Mouse (Mus musculus): ENCODE data around the gene Asic2. TPM values are rescaled to one million over a fixed set of nuclear protein-coding genes. Genes with fewer than 3 reads are reported as not detected.

The Asic2 gene
- polyA plus RNA-seq, 1 experiment from 2014 or later = 2.8 TPM

DNA sequence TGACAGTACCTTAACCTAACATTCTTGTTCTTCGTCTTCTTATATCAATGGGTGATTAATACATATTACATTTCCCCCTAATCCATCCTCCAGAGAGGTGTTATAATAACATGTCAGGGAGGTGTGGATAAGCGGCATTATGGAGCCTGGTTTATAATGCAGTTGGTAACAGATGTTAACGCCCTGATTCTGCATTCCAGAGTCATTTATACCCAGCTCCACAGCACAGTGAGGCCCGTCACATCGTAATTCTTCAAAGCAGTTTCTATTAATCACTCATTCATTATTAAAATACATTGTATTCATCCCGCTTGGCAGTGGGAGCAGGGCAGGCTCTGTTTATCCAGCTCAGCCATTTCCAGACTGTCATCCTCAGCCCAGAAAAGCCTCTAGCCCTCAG lies 52.8 kb downstream of the Asic2 start:
- no peaks in the 10 kb centered on the region for H3K4me1 ChIP-seq (ENCODE audit: insufficient read depth, low read length)
- H3K27ac ChIP-seq (ENCODE audit: low read length) = no peak overlapping the region
- 43% methylated on average over 6 of the region's 6 CpGs for WGBS
- H3K9ac ChIP-seq (replicated peaks; ENCODE audit: low read length) = no peak overlapping the region
- no peak overlapping the region for H3K4me3 ChIP-seq (ENCODE audit: low read length)
- H3K27me3 ChIP-seq (ENCODE audit: insufficient read depth, low read length) = no peaks in the 10 kb centered on the region
- no peak for ATAC-seq (ENCODE audit: low FRiP score, low TSS enrichment)
- H3K36me3 ChIP-seq (ENCODE audit: insufficient read depth, low read length) = no peaks in the 10 kb centered on the region
- H3K9me3 ChIP-seq (ENCODE audit: low read length) = no peaks in the 10 kb centered on the region
- no peak overlapping the region for H3K4me2 ChIP-seq (replicated peaks; ENCODE audit: low read depth, low read length)

DNA sequence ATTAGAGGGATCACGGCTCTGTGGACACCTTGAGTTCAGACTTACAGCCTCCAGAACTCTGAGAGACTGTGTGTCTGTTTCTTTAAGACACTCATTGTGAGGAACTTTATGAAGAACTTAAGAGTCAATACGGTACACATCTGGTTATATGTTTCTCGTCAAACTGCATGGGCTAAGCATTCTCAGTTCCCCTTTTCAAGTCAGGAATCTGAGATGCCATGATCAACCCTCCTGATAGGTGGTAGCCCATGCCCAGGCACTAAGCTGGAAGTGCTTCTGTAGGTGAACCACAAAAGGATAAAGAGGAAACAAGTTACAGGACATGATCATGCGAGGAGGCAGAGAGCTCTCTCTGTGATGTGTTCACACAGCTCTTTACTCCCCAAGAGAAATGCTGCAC lies 55.2 kb downstream of the Asic2 start:
- Histone ChIP-seq H3K4me3 (ENCODE audit: low read length) (no peak overlapping the region), H3K4me1 (ENCODE audit: insufficient read depth, low read length) (no peaks in the 10 kb centered on the region), H3K36me3 (ENCODE audit: insufficient read depth, low read length) (no peaks in the 10 kb centered on the region), H3K27me3 (ENCODE audit: insufficient read depth, low read length) (no peaks in the 10 kb centered on the region), H3K9me3 (ENCODE audit: low read length) (no peaks in the 10 kb centered on the region), H3K4me2 (replicated peaks; ENCODE audit: low read depth, low read length) (no peak overlapping the region), H3K27ac (ENCODE audit: low read length) (no peak overlapping the region), H3K9ac (replicated peaks; ENCODE audit: low read length) (no peak overlapping the region)
- no peak for ATAC-seq (ENCODE audit: low FRiP score, low TSS enrichment)
- 80% methylated on average over 4 of the region's 4 CpGs for WGBS

DNA sequence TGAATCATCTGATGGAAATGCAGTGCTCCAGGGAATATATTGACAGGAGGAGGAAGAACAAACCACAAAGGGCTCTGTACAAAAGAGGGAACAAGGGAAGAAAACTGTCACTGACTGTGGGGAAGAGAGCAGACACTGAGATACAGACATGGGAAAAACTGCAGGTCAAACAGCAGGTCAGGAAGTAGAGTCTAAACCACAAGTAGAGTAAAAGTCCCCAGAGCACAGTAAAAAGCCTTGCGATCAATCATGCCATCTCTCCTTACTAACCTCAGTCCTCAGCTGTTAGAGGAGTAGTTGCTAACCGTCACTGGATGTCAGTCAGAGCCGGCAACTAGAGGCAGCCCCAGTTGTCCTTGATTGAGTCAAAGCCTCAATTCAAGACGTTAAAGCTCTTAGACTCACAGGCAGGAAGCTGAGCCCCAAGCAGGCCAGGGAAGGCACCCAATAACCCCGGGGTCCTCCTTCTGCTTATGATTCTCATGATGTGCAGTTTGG lies 58.8 kb downstream of the Asic2 start:
- H3K27me3 ChIP-seq (ENCODE audit: insufficient read depth, low read length) = no peaks in the 10 kb centered on the region
- ATAC-seq (ENCODE audit: low FRiP score, low TSS enrichment) = no peak

DNA sequence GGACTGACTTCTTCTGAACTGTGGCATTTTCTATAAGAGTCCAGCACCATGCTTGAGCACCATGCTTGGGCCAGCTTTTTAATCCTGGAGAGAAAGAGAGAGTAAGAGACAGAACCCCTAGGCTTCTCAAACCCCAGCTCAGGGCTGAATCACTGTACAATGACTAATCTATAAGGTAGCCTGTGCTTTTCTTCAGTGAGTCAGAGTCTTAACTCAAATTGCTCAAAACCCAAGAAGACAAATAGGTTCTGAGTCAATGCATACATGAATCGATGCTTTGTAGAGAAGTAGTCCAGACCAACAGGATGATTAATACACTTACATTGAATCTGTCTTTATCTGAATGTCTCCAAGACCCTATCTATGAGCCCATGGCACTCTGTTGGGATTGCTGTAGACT lies 59.5 kb downstream of the Asic2 start:
- H3K4me3 ChIP-seq (ENCODE audit: low read length) = no peak overlapping the region
- H3K9ac ChIP-seq (replicated peaks; ENCODE audit: low read length) = no peak overlapping the region
- no peak for ATAC-seq (ENCODE audit: low FRiP score, low TSS enrichment)
- no peaks in the 10 kb centered on the region for H3K27me3 ChIP-seq (ENCODE audit: insufficient read depth, low read length)
- no peaks in the 10 kb centered on the region for H3K9me3 ChIP-seq (ENCODE audit: low read length)
- H3K4me2 ChIP-seq (replicated peaks; ENCODE audit: low read depth, low read length) = no peak overlapping the region
- 88% methylated on average over 1 of the region's 1 CpGs for WGBS
- H3K27ac ChIP-seq (ENCODE audit: low read length) = no peak overlapping the region
- H3K36me3 ChIP-seq (ENCODE audit: insufficient read depth, low read length) = no peaks in the 10 kb centered on the region
- H3K4me1 ChIP-seq (ENCODE audit: insufficient read depth, low read length) = no peaks in the 10 kb centered on the region

More for the DNA sequence above, 58.8 kb downstream of the Asic2 start:
- 50% methylated on average over 5 of the region's 5 CpGs for WGBS
- H3K9ac ChIP-seq (replicated peaks; ENCODE audit: low read length) = no peak overlapping the region
- no peak overlapping the region for H3K27ac ChIP-seq (ENCODE audit: low read length)
- H3K9me3 ChIP-seq (ENCODE audit: low read length) = no peaks in the 10 kb centered on the region
- H3K4me1 ChIP-seq (ENCODE audit: insufficient read depth, low read length) = no peaks in the 10 kb centered on the region
- no peak overlapping the region for H3K4me2 ChIP-seq (replicated peaks; ENCODE audit: low read depth, low read length)
- H3K4me3 ChIP-seq (ENCODE audit: low read length) = no peak overlapping the region
- no peaks in the 10 kb centered on the region for H3K36me3 ChIP-seq (ENCODE audit: insufficient read depth, low read length)

DNA sequence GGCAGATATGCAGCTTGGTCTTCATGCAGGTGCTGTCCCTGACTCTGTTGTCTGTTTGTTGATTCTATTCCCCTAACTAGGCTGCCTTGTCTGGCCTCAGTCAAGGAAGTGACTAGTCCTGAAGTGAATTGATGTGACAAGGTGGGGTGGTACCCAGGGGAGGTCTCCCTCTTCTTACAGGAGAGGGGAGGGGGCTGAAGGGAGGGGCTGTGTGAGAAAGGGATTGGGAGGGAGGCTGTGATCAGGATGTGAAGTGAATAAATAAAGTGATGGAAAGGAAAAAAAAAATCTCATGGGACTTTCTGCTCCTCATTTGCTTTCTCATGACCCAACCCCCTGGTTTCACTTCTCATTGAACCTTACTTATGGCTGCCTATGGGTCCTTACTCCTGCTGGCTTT lies 65.9 kb downstream of the Asic2 start:
- H3K9me3 ChIP-seq (ENCODE audit: low read length) = no peaks in the 10 kb centered on the region
- no peaks in the 10 kb centered on the region for H3K4me1 ChIP-seq (ENCODE audit: insufficient read depth, low read length)
- no peak overlapping the region for H3K27ac ChIP-seq (ENCODE audit: low read length)
- no peaks in the 10 kb centered on the region for H3K36me3 ChIP-seq (ENCODE audit: insufficient read depth, low read length)
- H3K27me3 ChIP-seq (ENCODE audit: insufficient read depth, low read length) = no peaks in the 10 kb centered on the region
- ATAC-seq (ENCODE audit: low FRiP score, low TSS enrichment) = no peak
- H3K4me2 ChIP-seq (replicated peaks; ENCODE audit: low read depth, low read length) = no peak overlapping the region
- no peak overlapping the region for H3K4me3 ChIP-seq (ENCODE audit: low read length)
- no peak overlapping the region for H3K9ac ChIP-seq (replicated peaks; ENCODE audit: low read length)

DNA sequence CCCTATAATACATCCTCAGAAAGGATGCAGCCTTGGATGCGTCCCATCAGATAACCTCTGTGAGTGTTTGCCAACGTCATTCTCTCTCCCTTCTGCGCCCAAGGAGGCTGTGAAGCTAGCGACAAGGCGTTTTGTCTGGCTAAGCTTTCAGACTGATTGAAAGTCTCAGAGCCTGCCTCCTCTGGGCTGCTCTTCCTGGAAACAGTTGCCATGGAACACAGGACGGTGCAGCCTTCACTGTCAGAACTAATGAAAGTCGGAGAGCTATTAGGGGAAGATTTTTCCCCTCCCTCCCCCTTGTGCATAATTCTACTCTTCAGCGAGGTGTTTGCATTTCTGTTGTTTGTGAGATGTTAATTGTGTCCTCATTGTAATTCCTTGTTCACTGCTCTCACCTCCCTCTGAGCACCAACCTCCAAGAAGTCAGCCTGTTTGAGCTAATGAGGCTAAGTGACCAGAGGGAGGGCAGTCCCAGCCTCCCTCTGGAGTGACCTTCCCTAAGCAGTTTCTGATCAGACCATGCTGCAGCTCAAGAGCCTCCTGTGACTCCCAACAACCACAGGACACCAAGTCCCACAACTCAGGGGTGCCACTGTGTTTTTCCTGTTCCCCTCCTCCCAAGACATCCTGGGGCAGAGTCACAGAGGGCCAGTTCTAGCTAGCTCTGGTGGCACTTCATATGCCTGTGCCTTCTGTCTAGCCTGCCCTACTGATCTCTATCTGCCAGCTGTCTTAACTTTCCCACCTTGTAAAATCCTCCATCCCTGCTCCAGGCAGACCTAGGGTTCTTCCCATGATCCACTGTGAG lies 70.5 kb downstream of the Asic2 start:
- Histone ChIP-seq H3K4me2 (replicated peaks; ENCODE audit: low read depth, low read length) (no peak overlapping the region), H3K36me3 (ENCODE audit: insufficient read depth, low read length) (no peaks in the 10 kb centered on the region), H3K9ac (replicated peaks; ENCODE audit: low read length) (no peak overlapping the region), H3K4me3 (ENCODE audit: low read length) (no peak overlapping the region), H3K27ac (ENCODE audit: low read length) (no peak overlapping the region), H3K9me3 (ENCODE audit: low read length) (no peaks in the 10 kb centered on the region), H3K4me1 (ENCODE audit: insufficient read depth, low read length) (no peaks in the 10 kb centered on the region), H3K27me3 (ENCODE audit: insufficient read depth, low read length) (no peaks in the 10 kb centered on the region)
- WGBS = 6% methylated on average over 8 of the region's 8 CpGs
- ATAC-seq (ENCODE audit: low FRiP score, low TSS enrichment) = no peak

DNA sequence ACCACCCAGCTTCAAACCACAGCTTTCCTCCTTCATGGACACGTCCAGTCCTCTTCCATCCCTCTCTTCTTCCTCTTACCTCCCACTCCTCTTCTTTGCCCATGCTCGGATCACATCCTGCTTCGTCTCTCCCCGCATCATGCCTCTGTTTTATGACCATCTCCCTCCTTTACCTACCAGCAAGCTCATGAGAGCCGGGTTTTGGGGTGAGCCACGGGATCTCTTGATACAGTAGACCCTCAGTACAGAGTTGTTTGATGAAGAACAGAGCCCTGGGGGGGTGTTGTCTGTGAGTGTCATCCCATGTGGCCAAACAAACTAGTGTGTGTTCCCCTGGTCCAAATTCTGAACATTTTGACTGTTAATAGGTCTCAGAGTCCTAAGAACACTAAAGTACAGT lies 71.7 kb downstream of the Asic2 start:
- no peak overlapping the region for H3K27ac ChIP-seq (ENCODE audit: low read length)
- WGBS = 67% methylated on average over 6 of the region's 6 CpGs
- no peaks in the 10 kb centered on the region for H3K9me3 ChIP-seq (ENCODE audit: low read length)
- H3K4me3 ChIP-seq (ENCODE audit: low read length) = no peak overlapping the region
- H3K4me1 ChIP-seq (ENCODE audit: insufficient read depth, low read length) = no peaks in the 10 kb centered on the region
- H3K27me3 ChIP-seq (ENCODE audit: insufficient read depth, low read length) = no peaks in the 10 kb centered on the region
- no peak overlapping the region for H3K4me2 ChIP-seq (replicated peaks; ENCODE audit: low read depth, low read length)
- H3K36me3 ChIP-seq (ENCODE audit: insufficient read depth, low read length) = no peaks in the 10 kb centered on the region
- no peak for ATAC-seq (ENCODE audit: low FRiP score, low TSS enrichment)
- no peak overlapping the region for H3K9ac ChIP-seq (replicated peaks; ENCODE audit: low read length)

DNA sequence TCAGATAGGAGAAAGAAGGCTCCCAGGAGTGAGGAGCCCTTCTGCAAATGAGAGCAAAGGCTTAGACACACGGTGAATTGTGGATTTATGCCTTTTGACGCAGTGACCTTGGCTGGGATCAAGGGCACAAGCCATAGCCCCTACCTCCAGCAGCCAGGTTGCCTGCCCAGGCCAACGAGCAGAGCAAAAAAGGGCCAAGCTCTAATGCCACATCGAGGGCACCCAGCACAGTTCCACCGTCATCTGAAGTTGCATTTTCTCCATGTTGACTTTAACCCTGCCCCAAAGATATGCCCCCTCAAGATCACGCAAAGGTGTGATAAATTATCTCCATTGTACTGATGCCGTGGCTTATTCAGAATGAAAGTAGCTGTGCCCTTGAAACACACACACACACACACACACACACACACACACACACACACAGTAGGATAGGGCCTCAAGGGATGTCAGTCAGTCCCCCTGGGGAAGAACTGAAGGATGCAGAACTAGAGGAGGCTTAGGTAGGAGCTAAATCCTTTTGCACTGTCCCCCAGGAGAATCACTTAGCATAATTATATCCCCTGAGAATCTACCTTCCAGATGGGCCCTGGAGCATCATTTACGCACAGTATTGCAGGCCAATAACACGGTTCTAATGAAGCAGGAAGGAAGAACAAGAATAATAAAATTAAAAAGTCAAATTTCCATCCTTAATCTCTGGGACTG lies 96.6 kb downstream of the Asic2 start:
- Histone ChIP-seq H3K4me1 (ENCODE audit: insufficient read depth, low read length) (no peaks in the 10 kb centered on the region), H3K27me3 (ENCODE audit: insufficient read depth, low read length) (no peaks in the 10 kb centered on the region), H3K4me2 (replicated peaks; ENCODE audit: low read depth, low read length) (no peak overlapping the region), H3K36me3 (ENCODE audit: insufficient read depth, low read length) (no peaks in the 10 kb centered on the region), H3K9me3 (ENCODE audit: low read length) (no peaks in the 10 kb centered on the region), H3K9ac (replicated peaks; ENCODE audit: low read length) (no peak overlapping the region), H3K4me3 (ENCODE audit: low read length) (no peak overlapping the region), H3K27ac (ENCODE audit: low read length) (no peak overlapping the region)
- 52% methylated on average over 9 of the region's 9 CpGs for WGBS
- ATAC-seq (ENCODE audit: low FRiP score, low TSS enrichment) = no peak

DNA sequence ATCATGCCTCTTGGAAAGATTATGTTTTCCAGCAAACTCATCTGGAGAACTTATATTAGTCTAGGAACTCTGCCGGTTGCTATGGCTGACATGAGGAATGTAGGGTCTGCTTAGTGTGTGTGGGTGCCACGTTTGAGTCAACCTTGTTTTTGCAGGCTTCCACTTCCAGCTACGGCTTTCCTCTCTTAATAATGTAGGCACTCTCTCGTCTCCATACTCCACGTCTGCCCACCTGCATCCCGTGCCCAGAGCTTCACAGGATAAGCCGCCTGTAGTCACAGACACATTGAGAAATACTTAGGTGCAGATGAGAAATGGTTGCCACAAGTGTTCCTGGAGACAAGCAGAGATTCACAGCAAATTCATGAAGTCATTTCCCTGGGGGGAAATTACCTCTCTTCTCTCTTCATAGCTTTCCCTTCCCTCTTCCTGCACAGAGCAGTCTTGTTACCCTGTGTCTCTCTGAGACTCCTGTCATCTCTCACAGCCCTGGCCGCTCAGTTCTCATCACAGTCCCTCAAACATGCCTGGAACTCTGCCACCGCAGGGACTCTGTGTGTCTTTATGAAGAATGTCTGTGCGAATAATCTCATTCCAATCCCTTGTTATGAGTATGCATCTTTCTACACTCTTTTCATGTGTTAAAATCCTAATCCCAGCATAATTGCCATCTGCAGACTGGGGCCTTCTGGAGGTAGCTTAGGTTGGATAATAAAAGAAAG lies 102.4 kb downstream of the Asic2 start:
- Histone ChIP-seq H3K9me3 (ENCODE audit: low read length) (no peaks in the 10 kb centered on the region), H3K36me3 (ENCODE audit: insufficient read depth, low read length) (no peaks in the 10 kb centered on the region), H3K4me1 (ENCODE audit: insufficient read depth, low read length) (peaks cover 8% of the 10 kb centered on the region), H3K4me2 (replicated peaks; ENCODE audit: low read depth, low read length) (no peak overlapping the region), H3K27me3 (ENCODE audit: insufficient read depth, low read length) (no peaks in the 10 kb centered on the region), H3K4me3 (ENCODE audit: low read length) (no peak overlapping the region), H3K9ac (replicated peaks; ENCODE audit: low read length) (no peak overlapping the region), H3K27ac (ENCODE audit: low read length) (no peak overlapping the region)
- no peak for ATAC-seq (ENCODE audit: low FRiP score, low TSS enrichment)
- 71% methylated on average over 10 of the region's 10 CpGs for WGBS

Measured in kidney, embryonic 16.5 days (tissue).